Mouse (Mus musculus): ENCODE data around the gene Prokr2.

- peak; percentile 56; the same call in 1 of the 3 replicates for TF ChIP-seq GATA1 (IDR thresholded peaks at IDR 0.05; ENCODE audit: borderline replicate concordance, low read length)
- TF ChIP-seq FLI1 (IDR thresholded peaks at IDR 0.05; ENCODE audit: low read length): no peak
Measured at GRCm38 (mm10) chr2:132305165-132305564, 80.1 kb downstream of the Prokr2 start.

All from megakaryocyte, embryonic 14.5 days (primary cell).